Mouse (Mus musculus): ENCODE measurements around the gene Bach2.

The Bach2 gene

GRCm38 (mm10) chr4:32225191-32225590 lies 13.4 kb upstream of the Bach2 start:
- DNase-seq (ENCODE audit: low spot score), result no peak

DNA sequence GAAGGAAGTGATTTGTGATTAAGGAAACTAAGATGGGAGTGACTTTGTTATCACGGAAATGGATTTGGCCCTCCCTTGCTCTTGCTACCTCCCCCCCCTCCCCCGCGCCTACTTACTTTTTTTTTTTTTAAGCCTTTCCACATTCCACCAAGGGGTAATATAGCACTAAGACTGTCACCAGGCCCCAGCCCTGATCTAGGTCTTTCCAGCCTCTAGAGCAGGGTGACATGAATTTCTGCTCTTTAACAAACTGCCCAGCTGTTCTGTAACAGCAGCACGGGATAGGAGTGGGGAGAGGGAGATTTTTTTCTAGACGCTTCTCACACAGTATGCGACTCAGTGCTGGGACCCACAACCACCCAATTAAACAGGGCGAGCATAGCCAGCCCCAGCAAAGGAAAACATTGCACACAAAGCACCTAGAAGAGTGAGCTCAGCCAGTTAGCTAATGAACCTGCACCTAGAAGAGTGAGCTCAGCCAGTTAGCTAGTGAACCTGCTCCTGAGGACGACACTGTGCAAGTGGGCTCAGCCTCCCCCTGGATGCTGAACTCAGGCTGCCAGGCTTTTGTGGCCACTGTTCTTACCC lies 10.5 kb upstream of the Bach2 start:
- DNase-seq (ENCODE audit: low spot score), result no peak

- no peak for DNase-seq (ENCODE audit: low spot score)
Measured at GRCm38 (mm10) chr4:32229266-32229665, 9.3 kb upstream of the Bach2 start.

GRCm38 (mm10) chr4:32231258-32232055 lies 7.1 kb upstream of the Bach2 start:
- no peak for DNase-seq (ENCODE audit: low spot score)

DNA sequence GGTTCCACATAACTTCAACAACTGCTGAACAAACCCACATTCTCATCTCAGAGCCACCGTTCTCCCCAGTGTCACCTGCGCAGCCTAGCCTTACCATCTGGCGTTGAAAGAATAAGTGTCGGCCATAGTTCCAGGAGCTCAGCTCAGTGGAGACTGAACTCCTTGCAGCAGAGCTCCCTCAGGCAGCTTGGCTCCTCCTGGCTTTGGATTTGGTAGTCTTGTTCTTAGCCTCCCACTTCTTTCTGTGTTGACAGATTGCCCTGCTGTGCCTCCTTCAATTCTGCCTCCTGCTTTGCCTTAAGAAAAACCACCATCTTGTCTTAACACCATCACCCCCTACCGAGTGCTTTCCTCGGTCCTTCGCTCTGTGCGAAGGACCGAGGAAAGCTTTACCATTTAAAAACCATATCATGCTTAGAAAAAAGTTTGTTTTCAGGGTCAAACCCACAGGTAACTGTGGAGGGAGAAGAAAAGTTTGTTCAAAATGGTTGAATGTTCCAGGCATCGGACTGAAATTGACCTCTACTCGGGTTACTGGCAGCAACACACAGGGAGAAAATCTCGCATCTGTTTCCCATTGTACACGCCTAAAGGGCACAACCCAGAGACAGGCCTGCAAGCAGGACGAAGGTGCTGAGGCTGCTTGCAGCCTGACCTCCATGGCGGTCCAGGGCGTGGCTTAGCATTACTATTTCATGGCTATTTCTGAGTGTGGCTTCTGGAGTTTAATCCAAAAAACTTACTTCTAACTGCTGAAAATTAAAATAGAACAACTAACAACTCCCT lies 2.5 kb upstream of the Bach2 start:
- no peak for DNase-seq (ENCODE audit: low spot score)

DNA sequence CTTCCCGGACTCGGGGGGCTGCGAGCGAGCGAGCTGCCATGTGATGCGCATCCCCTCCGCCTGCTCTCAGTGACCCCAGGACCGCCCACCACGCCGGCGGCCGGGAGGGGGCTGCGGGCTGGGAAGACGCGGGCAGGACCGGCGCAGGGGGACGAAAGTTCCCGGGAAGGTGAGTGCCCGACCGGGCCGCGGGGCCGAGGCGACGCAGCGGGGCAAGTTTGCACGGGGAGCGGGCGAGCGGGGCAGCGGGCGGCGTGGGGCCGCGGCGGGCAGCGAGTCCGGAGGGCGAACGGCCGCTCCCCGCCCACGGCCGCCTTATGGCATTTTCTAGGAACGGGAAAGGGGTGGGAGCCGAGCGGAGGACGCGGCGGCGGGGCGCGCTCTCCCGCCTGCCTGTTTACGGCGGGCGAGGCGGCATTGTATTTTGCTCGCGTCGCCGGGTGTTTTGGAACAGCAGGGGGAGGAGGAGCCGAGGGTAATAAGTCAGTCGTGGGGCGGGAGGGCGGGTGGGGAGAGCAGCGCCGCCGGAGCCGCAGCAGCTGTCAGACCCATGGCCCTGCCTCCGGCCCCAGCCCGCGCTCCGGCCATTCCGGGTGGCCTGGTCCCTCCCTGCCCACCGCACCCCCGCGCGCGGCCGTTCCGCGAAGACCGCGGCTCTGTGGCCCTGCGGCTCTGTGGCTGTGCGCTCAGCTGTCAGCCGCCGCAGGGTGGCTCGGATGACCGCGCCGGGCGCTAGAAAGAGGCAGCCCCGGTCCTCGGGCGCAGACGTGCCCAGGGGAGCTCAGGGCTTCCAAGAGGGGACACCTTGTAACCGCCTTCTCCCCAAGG lies 531 bp downstream of the Bach2 start:
- DNase-seq (ENCODE audit: low spot score), result peak; percentile 64

DNA sequence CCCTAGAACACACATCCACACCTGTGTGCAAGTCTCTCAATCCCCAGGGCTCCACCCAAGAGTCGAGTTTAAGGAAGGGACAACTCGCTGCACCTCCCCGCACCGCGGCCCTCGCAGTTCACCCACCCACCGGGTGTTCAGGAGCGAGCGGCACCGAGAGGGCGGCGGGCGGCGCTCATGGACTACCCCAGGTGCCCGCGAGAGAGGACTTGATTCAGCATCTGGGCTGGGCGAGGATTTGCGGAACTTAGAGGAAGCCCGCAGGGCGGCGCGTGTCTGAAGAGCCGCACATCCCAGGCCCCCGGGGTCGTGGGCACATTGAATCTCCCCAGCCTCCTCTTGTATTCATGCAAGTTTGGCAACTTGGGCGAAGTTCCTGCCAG lies 1.1 kb downstream of the Bach2 start:
- DNase-seq (ENCODE audit: low spot score), result peak; percentile 23

DNA sequence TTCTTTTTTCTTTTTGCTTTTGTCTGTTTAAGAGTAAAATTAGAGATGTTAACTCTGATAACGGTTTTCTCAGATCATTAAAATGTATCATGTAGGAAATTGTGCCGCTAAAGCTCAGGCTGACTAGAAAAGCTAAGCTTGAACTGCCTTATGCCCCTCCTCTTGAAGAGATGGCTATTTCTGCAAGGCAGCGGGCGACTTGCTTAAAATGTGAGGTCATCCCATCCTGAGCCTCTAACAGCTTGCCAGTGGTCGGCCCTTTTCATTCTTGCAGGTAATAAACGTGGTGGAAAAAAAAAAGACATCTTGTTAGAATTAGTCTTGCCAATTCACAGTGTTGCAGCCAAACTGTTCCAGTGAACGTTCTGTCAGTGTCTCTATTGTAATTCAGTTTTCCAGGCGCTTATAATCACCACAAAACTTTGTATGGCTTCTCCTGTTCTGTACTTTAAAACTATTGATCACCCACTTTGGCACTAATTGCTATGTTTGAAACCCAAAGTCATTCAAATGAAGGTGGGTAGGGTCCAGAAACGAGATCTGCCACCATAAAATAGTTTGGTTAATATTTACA lies 1.9 kb downstream of the Bach2 start:
- no peak for DNase-seq (ENCODE audit: low spot score)

GRCm38 (mm10) chr4:32241351-32241980 lies 2.9 kb downstream of the Bach2 start:
- DNase-seq (ENCODE audit: low spot score), result no peak

DNA sequence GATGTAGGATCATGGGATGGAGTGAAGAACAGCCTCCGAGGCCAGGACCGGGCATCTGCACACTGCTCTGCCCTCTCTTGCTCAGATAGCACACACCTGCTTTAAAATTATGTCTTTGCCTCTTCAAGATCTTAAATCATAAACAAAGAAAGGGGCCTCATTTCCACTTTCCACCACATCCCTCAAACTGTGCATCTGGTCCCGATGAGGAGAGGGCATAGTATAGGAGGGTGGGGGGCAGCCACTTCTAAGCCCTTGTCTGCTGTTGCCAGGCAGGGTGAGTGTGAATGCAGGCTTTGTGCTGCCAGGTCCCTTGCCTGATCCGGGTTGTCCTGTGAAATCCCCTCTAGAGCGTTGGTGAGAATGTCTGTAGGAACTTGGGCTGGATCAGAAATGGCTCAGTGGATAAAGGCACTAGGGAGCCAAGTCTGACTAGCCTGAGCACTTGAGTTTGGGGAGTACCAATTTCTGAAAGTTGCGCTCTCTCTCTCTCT lies 3.6 kb downstream of the Bach2 start:
- no peak for DNase-seq (ENCODE audit: low spot score)

- DNase-seq (ENCODE audit: low spot score), result no peak
Measured at GRCm38 (mm10) chr4:32243458-32243857, 4.9 kb downstream of the Bach2 start.

GRCm38 (mm10) chr4:32244092-32244745 lies 5.6 kb downstream of the Bach2 start:
- no peak for DNase-seq (ENCODE audit: low spot score)

DNA sequence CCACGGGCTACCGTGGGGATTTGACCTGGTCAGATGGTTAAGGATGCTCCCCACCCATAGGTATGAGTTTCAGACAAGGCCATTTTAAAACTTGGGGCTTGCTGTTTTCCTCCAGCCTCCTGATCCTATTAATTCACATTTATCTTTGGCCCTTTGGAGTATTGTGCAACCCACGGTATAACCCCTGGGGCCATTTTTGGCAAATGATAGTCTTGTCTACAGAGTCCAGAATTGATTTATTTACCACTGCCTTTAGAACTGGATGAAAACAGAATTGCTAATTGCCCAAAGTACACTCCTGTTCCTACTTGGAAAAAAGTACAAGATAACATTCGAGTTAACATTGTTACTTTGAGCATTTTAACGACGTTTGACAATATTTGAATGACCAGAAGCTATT lies 7.0 kb downstream of the Bach2 start:
- no peak for DNase-seq (ENCODE audit: low spot score)

- no peak for DNase-seq (ENCODE audit: low spot score)
Measured at GRCm38 (mm10) chr4:32246020-32246419, 7.4 kb downstream of the Bach2 start.

DNA sequence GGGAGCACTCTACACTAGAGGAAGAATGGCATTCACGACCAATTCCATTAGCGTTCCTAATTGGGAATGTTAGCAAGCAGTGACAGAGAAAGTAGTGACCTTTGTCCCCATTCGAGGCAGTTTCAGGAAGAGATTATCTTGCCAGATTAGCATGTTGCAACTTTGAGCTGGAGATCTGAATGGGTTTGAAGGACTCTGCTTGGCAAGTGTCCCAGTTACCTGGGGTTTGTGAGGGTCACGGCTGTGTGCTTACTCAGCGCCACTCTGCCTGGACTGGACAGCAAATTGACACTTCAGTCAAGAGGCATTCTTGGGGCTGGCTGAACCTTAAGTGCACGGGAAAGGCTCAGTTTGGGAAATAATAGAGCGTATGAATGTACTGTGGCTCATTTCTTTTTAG lies 8.2 kb downstream of the Bach2 start:
- no peak for DNase-seq (ENCODE audit: low spot score)

- no peak for DNase-seq (ENCODE audit: low spot score)
Measured at GRCm38 (mm10) chr4:32247463-32248113, 9.0 kb downstream of the Bach2 start.

DNA sequence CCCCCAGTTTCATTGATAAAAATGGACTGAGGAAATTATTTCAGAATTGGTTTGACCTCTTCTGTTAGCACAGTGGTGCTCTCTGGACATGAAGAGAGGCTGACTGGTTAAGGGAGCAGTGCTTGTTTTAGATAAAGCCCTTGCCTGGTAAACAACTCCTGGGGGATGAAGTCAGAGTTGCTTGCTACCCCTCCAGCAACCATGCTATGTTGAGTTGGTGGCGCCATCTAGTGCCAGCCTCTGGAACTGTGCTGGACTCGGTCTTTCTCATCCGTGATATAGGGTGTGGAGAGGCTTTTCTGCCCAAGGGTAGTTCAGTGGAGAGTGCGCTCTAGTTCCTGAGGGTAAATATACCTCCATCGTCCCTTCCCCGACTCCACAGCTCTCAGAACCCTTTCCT lies 9.6 kb downstream of the Bach2 start:
- no peak for DNase-seq (ENCODE audit: low spot score)

- DNase-seq (ENCODE audit: low spot score), result no peak
Measured at GRCm38 (mm10) chr4:32248990-32249393, 10.4 kb downstream of the Bach2 start.

GRCm38 (mm10) chr4:32249748-32250332 lies 11.2 kb downstream of the Bach2 start:
- DNase-seq (ENCODE audit: low spot score), result no peak

Measured in ovary, adult 18-20 months (tissue).